Mouse (Mus musculus) olfactory bulb, adult 2 months (tissue): ENCODE data around the gene Hint3.

Experiments used
- CTCF ChIP-seq: fragments of 200-500 bp; IDR thresholded peaks from 2 replicates; pipeline ENCODE4 v1.5.1; 2012; ENCODE audit warnings: low read depth, mild to moderate bottlenecking, low read length, moderate library complexity; ENCODE audit not compliant: insufficient read depth
- POLR2A ChIP-seq: fragments of 200-500 bp; IDR thresholded peaks from 2 replicates; pipeline ENCODE4 v1.6.1; 2012; ENCODE audit warnings: mild to moderate bottlenecking, low read depth, low read length, moderate library complexity; ENCODE audit not compliant: insufficient read depth

DNA sequence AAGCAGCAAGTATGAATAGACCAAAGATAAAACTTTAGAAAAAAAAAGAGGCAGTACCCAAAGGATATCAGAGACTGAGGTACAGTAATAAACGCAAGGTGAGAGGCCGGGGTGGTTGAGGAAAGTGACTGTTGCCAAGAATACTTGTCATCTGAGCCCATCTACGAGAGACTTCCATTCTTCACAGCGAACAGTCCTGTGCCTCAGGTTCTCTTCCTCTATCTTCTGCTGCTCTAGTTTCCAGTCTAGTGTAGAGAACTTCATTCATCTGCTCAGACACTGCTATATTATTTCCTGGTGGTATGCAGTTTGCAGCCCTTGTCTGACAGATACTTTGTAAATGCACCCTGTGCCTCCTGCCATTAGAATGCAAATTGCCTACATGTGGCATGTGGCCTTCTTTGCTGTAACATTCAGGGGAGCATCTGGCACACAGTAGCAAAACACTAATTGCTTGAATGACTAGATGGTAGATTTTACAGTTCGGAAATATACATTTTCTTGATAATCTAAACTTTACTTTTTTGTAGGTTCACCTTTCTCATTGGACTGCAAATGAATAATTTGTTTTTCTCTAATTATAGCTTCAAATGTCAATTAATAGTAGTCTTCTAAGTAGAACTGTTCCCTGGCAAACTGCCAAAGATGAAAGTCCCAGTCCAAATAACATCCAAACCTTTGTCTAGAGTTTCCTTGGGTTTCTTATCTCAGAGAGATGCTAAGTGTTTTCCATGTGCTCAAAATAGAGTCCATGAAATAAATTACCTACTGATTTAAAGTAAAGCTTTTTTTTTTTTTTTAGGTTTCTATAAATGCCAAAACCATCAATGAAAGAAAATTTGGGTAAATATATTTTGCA, 5.0 kb downstream of the Hint3 start:
- TF ChIP-seq POLR2A = no peak
- no peak for TF ChIP-seq CTCF
